Mouse (Mus musculus) midbrain, postnatal 0 days (tissue): ENCODE measurements around the gene Gm13276. TPM values are rescaled to one million over a fixed set of nuclear protein-coding genes. Genes with fewer than 3 reads are reported as not detected.
"Not testable (repeated sequence)": the region's sequence is repeated elsewhere in the genome, so short reads cannot be mapped to it uniquely, and the experiment has no call there.

Experiments used
- ATAC-seq: fragments of 200-750 bp; cut with Nextera tagmentation; 2 replicates; pipeline ENCODE4 v1.8.0; 2017; ENCODE audit warnings: moderate number of reproducible peaks, mild to moderate bottlenecking, moderate TSS enrichment, moderate library complexity; ENCODE audit not compliant: low FRiP score
- DNase-seq: peaks from one replicate; pipeline ENCODE4 v3.0.0-alpha.2; 2015; ENCODE audit warnings: low spot score
- H3K27ac ChIP-seq: fragments of 300-500 bp; sonication (generic); 2 replicates; pipeline ENCODE4 v1.5.1; 2014; ENCODE audit warnings: low read depth, mild to moderate bottlenecking, low read length, mixed read lengths
- H3K27me3 ChIP-seq: fragments of 300-500 bp; sonication (generic); 2 replicates; pipeline ENCODE4 v1.6.1; 2014; ENCODE audit warnings: low read length, control low read depth, mixed read lengths; ENCODE audit not compliant: insufficient read depth
- H3K36me3 ChIP-seq: fragments of 300-500 bp; sonication (generic); 2 replicates; pipeline ENCODE4 v1.6.1; 2014; ENCODE audit warnings: low read length, control low read depth, mixed read lengths; ENCODE audit not compliant: insufficient read depth
- H3K4me1 ChIP-seq: fragments of 300-500 bp; sonication (generic); 2 replicates; pipeline ENCODE4 v1.6.1; 2014; ENCODE audit warnings: mild to moderate bottlenecking, control low read depth, antibody characterized with exemption, low read length, mixed read lengths; ENCODE audit not compliant: insufficient read depth
- H3K4me2 ChIP-seq: fragments of 300-500 bp; sonication (generic); 2 replicates; pipeline ENCODE4 v1.6.1; 2014; ENCODE audit warnings: low read depth, mild to moderate bottlenecking, low read length, mixed read lengths; ENCODE audit not compliant: poor library complexity, severe bottlenecking
- H3K4me3 ChIP-seq: fragments of 300-500 bp; sonication (generic); 2 replicates; pipeline ENCODE4 v1.5.1; 2014; ENCODE audit warnings: low read depth, mild to moderate bottlenecking, low read length, moderate library complexity
- H3K9ac ChIP-seq: fragments of 300-500 bp; sonication (generic); replicated peaks from 2 replicates; pipeline ENCODE4 v1.6.1; 2014; ENCODE audit warnings: mild to moderate bottlenecking, low read length, moderate library complexity, mixed read lengths; ENCODE audit not compliant: poor library complexity, severe bottlenecking
- H3K9me3 ChIP-seq: fragments of 300-500 bp; sonication (generic); 2 replicates; pipeline ENCODE4 v1.6.1; 2016; ENCODE audit warnings: low read length, control low read depth
- CTCF ChIP-seq: IDR thresholded peaks from 2 replicates; pipeline ENCODE4 v1.5.1; 2016; ENCODE audit warnings: antibody characterized with exemption, mild to moderate bottlenecking
- WGBS: fragments of 180-500 bp; shearing (Covaris S2); extraction: QIAGEN DNeasy Blood & Tissue Kit; methylation state at CpG from one replicate; pipeline ENCODE4 v1.1.7; 2014; 5-methylcytosine and 5-hydroxymethylcytosine counted together
- polyA plus RNA-seq: library from polyadenylated mRNA; unstranded; fragments of >200 nt; fragmentation: Nextera tagmentation; extraction: Ambion mirVana; gene quantifications from 2 replicates; pipeline ENCODE4 v1.2.1, GENCODE M21; 2015
- total RNA-seq: library from RNA; depleted of rRNA; stranded (reverse); fragments of >200 nt; gene quantifications from 2 replicates; pipeline ENCODE4 v1.2.3, GENCODE M21; 2014

The Gm13276 gene
- total and polyA plus RNA-seq, 2 experiments from 2014 or later: not detected

GRCm38 (mm10) chr4:88782335-88782734 lies 3.2 kb upstream of the Gm13276 start:
- H3K27ac ChIP-seq, H3K9me3 ChIP-seq, DNase-seq, H3K27me3 ChIP-seq, H3K4me1 ChIP-seq, H3K4me3 ChIP-seq, ATAC-seq, H3K36me3 ChIP-seq, H3K4me2 ChIP-seq, H3K9ac ChIP-seq: not testable (repeated sequence)
- 0 out of 2 replicates have a peak, but pooled peaks have one; percentile 12 for TF ChIP-seq CTCF
- WGBS: no CpG with 5 or more reads among the region's 31 CpGs

GRCm38 (mm10) chr4:88788402-88788801 lies 2.9 kb downstream of the Gm13276 start, which contains the start of gene Gm13277:
Gm13277 (plus strand) TSS chr4:88788632.
- not testable (repeated sequence) for DNase-seq, H3K4me2 ChIP-seq, H3K4me3 ChIP-seq, H3K27ac ChIP-seq, H3K9me3 ChIP-seq, H3K27me3 ChIP-seq, H3K4me1 ChIP-seq, ATAC-seq, H3K36me3 ChIP-seq, H3K9ac ChIP-seq
- no CpG with 5 or more reads among the region's 28 CpGs for WGBS
- peak; percentile 59 for TF ChIP-seq CTCF

GRCm38 (mm10) chr4:88791250-88791649 lies 5.7 kb downstream of the Gm13276 start, which contains the start of gene Gm13278:
Gm13278 (plus strand) TSS chr4:88791550.
- H3K27ac ChIP-seq, H3K9me3 ChIP-seq, H3K4me2 ChIP-seq, H3K9ac ChIP-seq, H3K4me3 ChIP-seq, H3K4me1 ChIP-seq, ATAC-seq, H3K36me3 ChIP-seq, H3K27me3 ChIP-seq, DNase-seq: not testable (repeated sequence)
- no CpG with 5 or more reads among the region's 28 CpGs for WGBS

GRCm38 (mm10) chr4:88793936-88794675 lies 8.6 kb downstream of the Gm13276 start, which contains the start of gene Gm13275:
Gm13275 (plus strand) TSS chr4:88794487.
- DNase-seq, ATAC-seq, H3K27me3 ChIP-seq, H3K4me3 ChIP-seq, H3K4me2 ChIP-seq, H3K27ac ChIP-seq, H3K36me3 ChIP-seq, H3K9me3 ChIP-seq, H3K9ac ChIP-seq, H3K4me1 ChIP-seq: not testable (repeated sequence)
- peak; percentile 39 for TF ChIP-seq CTCF
- 0% methylated on average over 8 of the region's 52 CpGs for WGBS

- not testable (repeated sequence) for H3K27ac ChIP-seq, H3K4me2 ChIP-seq, H3K27me3 ChIP-seq, H3K4me1 ChIP-seq, H3K9ac ChIP-seq, DNase-seq, H3K4me3 ChIP-seq, H3K36me3 ChIP-seq, H3K9me3 ChIP-seq, ATAC-seq
- WGBS: no CpG with 5 or more reads among the region's 28 CpGs
These were observed 11.6 kb downstream of the Gm13276 start, which contains the start of gene Gm13279 for GRCm38 (mm10) chr4:88797097-88797496. Gm13279 (plus strand) TSS chr4:88797397.

- not testable (repeated sequence) for H3K4me2 ChIP-seq, H3K27ac ChIP-seq, H3K9ac ChIP-seq, H3K4me1 ChIP-seq, H3K9me3 ChIP-seq, H3K36me3 ChIP-seq, H3K27me3 ChIP-seq, DNase-seq, H3K4me3 ChIP-seq, ATAC-seq
- WGBS: 17% methylated on average over 3 of the region's 7 CpGs
These were observed 13.9 kb downstream of the Gm13276 start, which contains the start of gene Gm13285 for GRCm38 (mm10) chr4:88799365-88799764. Gm13285 (plus strand) TSS chr4:88799665.

- not testable (repeated sequence) for H3K9ac ChIP-seq, H3K4me3 ChIP-seq, H3K9me3 ChIP-seq, DNase-seq, H3K27me3 ChIP-seq, H3K4me2 ChIP-seq, H3K27ac ChIP-seq, H3K36me3 ChIP-seq, H3K4me1 ChIP-seq, ATAC-seq
- WGBS: no CpG with 5 or more reads among the region's 29 CpGs
These were observed 17.4 kb downstream of the Gm13276 start, which contains the start of gene Gm13287 for GRCm38 (mm10) chr4:88802954-88803353. Gm13287 (plus strand) TSS chr4:88803254.

- DNase-seq, H3K27me3 ChIP-seq, H3K9me3 ChIP-seq, H3K27ac ChIP-seq, H3K4me1 ChIP-seq, H3K4me3 ChIP-seq, ATAC-seq, H3K9ac ChIP-seq, H3K36me3 ChIP-seq: not testable (repeated sequence)
- no CpG with 5 or more reads among the region's 8 CpGs for WGBS
- peak within 1 kb of the TSS; percentile 35 for H3K4me2 ChIP-seq
These were observed 19.7 kb downstream of the Gm13276 start, which contains the start of gene Gm13288 for GRCm38 (mm10) chr4:88805231-88805630. Gm13288 (plus strand) TSS chr4:88805531.
